Mouse (Mus musculus) left cerebral cortex, postnatal 14 days (tissue): ENCODE measurements at regions not wholly inside any gene's neighbourhood (a gene's known extent, or its start where the extent isn't known, plus 50 kb on each side); places are given as distances from the start of the nearest gene placed in this dataset.
"Not testable (repeated sequence)": the region's sequence is repeated elsewhere in the genome, so short reads cannot be mapped to it uniquely, and the experiment has no call there.

ENCODE experiments used
- DNase-seq, 2 experiments: peaks; one replicate each; pipeline ENCODE4 v3.0.0; 2021 to 2022; ENCODE audit warnings: low spot score in 2 of 2, mixed read lengths in 1 of 2
- intact Hi-C: fragments of 180-260 bp; cut with DNase I; formaldehyde crosslinking; loops from one replicate; pipeline ENCODE4 v1.15.1; 2025

DNA sequence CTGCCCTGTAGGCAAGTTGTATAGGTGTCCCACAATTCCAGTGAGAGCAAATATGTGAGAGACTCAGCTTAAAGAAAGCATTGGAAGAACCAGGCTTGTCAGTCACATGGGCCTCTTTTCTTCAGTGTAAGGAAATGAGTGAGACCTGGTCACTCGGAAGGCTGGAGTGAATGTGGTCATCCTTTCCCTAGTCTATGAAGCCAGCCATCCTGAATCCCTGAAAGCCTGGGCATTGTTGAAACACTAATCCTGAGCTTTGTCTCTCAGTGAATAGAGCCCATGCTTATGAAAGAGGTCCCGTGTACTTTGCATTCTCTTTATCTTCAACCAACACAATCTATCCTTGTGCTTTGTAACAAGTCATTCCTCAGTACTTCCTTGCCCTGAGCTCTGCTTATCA, 420.1 kb upstream of the Igfbp7 start:
- intact Hi-C loops, result no loop called here
- no peak for DNase-seq

- intact Hi-C loops, result no loop called here
- DNase-seq, result no peak
These were observed 418.2 kb upstream of the Igfbp7 start for GRCm38 (mm10) chr5:77826063-77826462.

- intact Hi-C loops, result no loop called here
These were observed 409.0 kb upstream of the Igfbp7 start for GRCm38 (mm10) chr5:77816759-77817280.

DNA sequence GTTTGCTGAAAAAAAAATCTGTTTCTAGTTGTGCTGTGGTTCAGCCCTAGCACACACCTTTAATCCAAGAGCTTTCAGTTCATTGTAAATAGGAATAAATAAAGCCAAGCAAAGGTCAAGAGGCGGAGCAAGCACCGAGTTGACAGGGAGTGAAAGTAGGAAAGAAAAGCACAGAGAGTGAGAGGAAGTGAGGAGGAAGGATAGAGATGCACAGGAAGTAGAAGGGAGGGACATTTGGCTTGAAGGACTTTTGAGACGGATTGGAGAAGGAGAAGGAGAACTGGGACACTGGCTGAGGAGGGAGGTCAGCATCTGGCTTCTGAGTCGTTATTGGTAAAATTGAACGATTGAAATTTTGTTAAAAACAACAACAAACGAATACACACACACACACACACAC, 402.0 kb upstream of the Igfbp7 start:
- intact Hi-C loops, result no loop called here
- no peak for DNase-seq

More at GRCm38 (mm10) chr5:77816759-77817280, 409.0 kb upstream of the Igfbp7 start:
- no peak for DNase-seq

DNA sequence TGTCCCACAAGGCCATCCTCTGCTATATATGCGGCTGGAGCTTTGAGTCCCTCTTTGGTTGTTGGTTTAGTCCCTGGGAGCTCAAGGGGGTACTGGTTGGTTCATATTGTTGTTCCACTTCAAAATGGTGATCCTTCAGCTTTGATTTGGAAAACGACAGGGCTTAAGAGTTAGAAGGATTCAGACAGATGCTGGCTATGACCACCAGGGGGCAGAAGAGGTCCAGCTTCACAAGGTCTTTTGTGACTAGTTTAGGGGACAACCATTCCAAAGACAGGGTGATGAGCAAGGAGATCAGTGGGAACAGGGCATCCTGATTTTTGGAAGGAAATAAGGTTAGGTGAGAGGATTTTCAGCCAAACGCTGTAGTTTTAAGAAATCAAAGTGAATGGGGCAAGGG, 399.9 kb upstream of the Igfbp7 start:
- DNase-seq, result peak; percentile 82 to 87
- intact Hi-C loops, result no loop called here

DNA sequence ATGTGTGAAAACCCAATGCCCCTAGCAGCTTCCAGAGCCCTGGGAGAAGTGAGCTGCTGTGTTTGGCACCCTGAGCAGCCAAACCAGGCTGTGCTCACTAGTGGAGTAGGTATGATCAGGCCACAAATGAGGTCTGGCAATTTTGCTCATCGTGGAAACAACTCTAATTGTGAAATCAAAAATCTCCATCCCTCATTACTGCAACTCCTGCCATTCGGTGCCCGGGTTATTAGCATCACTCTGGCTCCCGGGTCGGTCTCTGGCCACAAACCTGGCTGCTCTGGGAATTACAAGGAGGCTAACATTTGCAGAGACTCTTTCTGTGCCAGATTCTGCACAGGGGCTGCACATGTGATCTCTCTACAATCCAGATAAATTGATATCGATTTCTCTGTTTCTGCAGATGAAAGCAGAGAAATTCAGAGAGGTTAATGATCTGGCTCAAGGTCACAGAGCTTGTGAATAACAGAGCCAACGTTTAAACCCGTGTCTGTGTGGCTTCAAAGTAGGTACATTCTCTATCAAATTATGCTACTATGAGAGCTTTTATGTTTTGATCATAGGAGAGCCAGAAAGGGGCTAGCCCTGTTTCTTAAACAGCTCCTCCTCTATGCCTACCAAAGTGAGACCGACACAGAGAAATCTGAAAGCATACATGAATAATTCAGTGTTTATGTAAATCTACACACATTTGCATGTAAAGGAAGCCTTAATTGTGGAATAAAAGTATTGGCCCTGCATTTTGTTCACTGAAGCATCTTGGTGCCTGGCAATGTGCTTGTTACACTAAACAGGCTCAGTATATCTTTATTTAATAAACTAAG, 398.7 kb upstream of the Igfbp7 start:
- peak in 1 of 2 experiments; percentile 42 for DNase-seq
- intact Hi-C loops, result no loop called here

- intact Hi-C loops, result no loop called here
These were observed 398.0 kb upstream of the Igfbp7 start for GRCm38 (mm10) chr5:77805796-77806195.

GRCm38 (mm10) chr5:77805303-77805702, 397.5 kb upstream of the Igfbp7 start:
- no peak for DNase-seq
- intact Hi-C loops, result no loop called here

More at GRCm38 (mm10) chr5:77805796-77806195, 398.0 kb upstream of the Igfbp7 start:
- DNase-seq, result peak in 1 of 2 experiments; percentile 6

- DNase-seq, result no peak
- intact Hi-C loops, result no loop called here
These were observed 396.3 kb upstream of the Igfbp7 start for GRCm38 (mm10) chr5:77804113-77804512.

DNA sequence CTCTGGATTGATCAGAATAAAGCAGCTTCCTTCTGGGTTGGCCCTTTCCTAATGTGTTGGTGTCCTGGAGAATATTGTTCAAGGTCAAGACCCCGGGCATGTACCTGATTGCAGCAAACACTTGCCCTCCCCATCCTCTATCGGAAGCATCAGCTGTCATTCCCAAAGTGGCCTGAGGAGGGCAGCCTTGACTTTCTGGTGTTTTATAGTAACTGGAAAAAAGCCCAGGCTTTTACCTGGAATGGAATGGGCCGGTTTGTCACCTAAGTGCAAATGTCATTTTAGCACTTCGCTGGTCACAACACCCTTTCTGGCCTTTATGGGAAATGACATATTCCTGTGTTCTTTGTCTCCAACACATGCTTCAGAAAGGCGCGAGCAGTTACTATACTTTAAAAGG, 395.7 kb upstream of the Igfbp7 start:
- peak; percentile 54 to 81 for DNase-seq
- intact Hi-C loops, result loop anchor here (2.0 kb wide), 1 partner anchor 343 kb away; no protein-coding TSS in a partner anchor

GRCm38 (mm10) chr5:77796960-77797359, 389.1 kb upstream of the Igfbp7 start:
- DNase-seq, result no peak
- intact Hi-C loops, result no loop called here

- intact Hi-C loops, result no loop called here
- no peak for DNase-seq
These were observed 387.9 kb upstream of the Igfbp7 start for GRCm38 (mm10) chr5:77795766-77796165.

- intact Hi-C loops, result no loop called here
- no peak for DNase-seq
These were observed 376.1 kb upstream of the Igfbp7 start for GRCm38 (mm10) chr5:77783953-77784352.

GRCm38 (mm10) chr5:77762426-77763042, 354.7 kb upstream of the Igfbp7 start:
- intact Hi-C loops, result no loop called here
- DNase-seq, result no peak

GRCm38 (mm10) chr5:77762013-77762412, 354.2 kb upstream of the Igfbp7 start:
- intact Hi-C loops, result no loop called here
- DNase-seq, result no peak

DNA sequence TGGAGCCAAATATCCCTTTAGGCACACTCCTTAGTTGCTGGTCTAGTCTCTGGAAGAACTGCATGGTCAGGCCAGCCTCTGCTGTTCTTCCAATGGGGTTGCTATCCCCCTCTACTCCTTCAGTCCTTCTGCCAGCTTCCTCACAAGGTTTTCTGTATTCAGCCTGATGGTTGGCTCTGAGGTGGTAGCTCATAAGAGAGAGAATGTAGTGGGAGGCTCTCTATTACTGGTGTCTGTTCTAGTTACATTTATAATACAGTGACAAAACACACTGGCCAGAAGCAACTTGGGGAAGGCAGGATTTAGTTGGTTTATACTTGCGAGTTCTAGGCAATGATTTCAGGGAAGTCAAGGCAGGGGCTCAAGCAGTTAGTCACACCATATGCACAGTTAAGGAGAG, 341.1 kb upstream of the Igfbp7 start:
- peak in 1 of 2 experiments; percentile 13 for DNase-seq
- intact Hi-C loops, result no loop called here

- DNase-seq, result no peak
- intact Hi-C loops, result no loop called here
These were observed 338.8 kb upstream of the Igfbp7 start for GRCm38 (mm10) chr5:77746604-77747003.

DNA sequence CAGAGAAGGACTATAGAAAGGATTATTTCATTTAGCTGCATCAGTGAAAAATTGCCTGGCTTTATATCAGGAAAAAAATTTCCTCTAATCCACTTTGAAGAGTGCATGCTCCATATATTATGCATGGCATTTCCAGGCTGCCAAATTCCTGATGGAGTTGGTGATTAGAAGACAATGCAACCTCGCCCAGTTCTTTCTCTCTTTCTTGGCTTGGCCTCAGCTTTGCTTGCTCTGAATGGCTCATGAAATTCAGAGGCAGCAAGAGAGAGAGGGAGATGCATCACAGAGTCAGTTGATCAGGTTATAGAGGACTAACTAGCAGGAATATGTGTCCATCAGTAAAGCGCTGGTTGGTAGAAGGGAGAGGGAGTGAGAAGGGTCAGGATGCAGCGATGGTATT, 335.6 kb upstream of the Igfbp7 start:
- intact Hi-C loops, result no loop called here
- no peak for DNase-seq

DNA sequence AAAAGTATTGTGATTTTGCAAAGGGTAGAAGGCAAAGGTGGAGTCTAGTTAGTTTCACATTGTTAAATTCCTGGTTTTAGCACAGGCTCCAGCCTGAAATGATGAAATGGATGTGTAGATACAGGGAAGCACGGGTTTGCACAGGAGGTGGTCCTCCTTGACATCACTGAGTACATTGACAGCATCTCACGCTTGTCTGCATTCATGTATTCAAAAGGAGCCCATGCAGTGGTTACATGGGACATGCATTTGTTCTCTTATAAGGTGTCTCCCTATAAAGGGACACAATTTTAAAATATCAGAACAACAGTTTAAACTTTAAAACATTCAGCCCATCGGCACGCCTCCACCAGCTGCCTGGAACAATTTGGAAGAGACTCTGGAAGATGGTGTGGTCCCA, 322.4 kb upstream of the Igfbp7 start:
- intact Hi-C loops, DNase-seq: not testable (repeated sequence)

GRCm38 (mm10) chr5:77681592-77681991, 273.8 kb upstream of the Igfbp7 start:
- intact Hi-C loops, result no loop called here
- no peak for DNase-seq
